Mouse (Mus musculus): ENCODE data around the gene Ankrd13d. TPM values are rescaled to one million over a fixed set of nuclear protein-coding genes. Genes with fewer than 3 reads are reported as not detected.

Ankrd13d gene
- total and polyA plus RNA-seq, 2 experiments from 2014 or later: 79.1 to 106 TPM

- no peaks in the 10 kb centered on the region for H3K27me3 ChIP-seq (ENCODE audit: insufficient read depth, low read length)
- no peak overlapping the region for H3K4me2 ChIP-seq (ENCODE audit: low read depth, low read length, poor library complexity, severe bottlenecking)
- no peaks in the 10 kb centered on the region for H3K9me3 ChIP-seq (ENCODE audit: low read length)
- peak; percentile 62 for TF ChIP-seq CTCF (IDR thresholded peaks at IDR 0.05)
- ATAC-seq (ENCODE audit: low FRiP score) (no peak), DNase-seq (ENCODE audit: low spot score) (peak; percentile 17)
- H3K9ac ChIP-seq (replicated peaks; ENCODE audit: low read length, poor library complexity, severe bottlenecking): no peak overlapping the region
- H3K4me3 ChIP-seq (ENCODE audit: low read depth, low read length): no peak overlapping the region
- WGBS: 62% methylated on average over 1 of the region's 1 CpGs
- no peaks in the 10 kb centered on the region for H3K4me1 ChIP-seq (ENCODE audit: insufficient read depth, low read length)
- H3K27ac ChIP-seq (ENCODE audit: low read depth, low read length): no peak overlapping the region
- H3K36me3 ChIP-seq (ENCODE audit: insufficient read depth, low read length): no peaks in the 10 kb centered on the region
Measured at GRCm38 (mm10) chr19:4247010-4247409, 35.9 kb downstream of the Ankrd13d start.

- WGBS: 79% methylated on average over 6 of the region's 6 CpGs
- no peak for DNase-seq (ENCODE audit: low spot score)
- H3K9me3 ChIP-seq (ENCODE audit: low read length): no peaks in the 10 kb centered on the region
Measured at GRCm38 (mm10) chr19:4244775-4245174, 38.2 kb downstream of the Ankrd13d start.

DNA sequence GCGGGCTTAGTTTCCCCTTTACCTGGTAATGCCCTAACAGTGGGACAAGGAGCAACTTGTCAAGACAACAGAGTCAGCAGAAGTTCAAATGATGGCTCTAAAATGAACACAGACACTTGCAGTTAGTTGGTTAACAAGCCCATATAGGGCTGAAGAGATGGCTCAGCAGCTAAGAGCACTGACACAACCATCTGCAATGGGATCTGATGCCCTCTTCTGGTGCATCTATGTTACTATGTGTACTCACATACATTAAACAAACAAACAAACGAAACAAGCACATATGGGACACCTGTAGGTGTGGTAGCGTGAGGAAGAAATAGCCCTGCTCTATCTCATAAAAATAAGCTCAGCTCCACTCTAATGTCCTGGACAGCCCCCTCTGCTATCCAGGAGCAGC lies 40.5 kb downstream of the Ankrd13d start:
- H3K27ac ChIP-seq (ENCODE audit: low read depth, low read length): no peak overlapping the region
- WGBS: 70% methylated on average over 3 of the region's 3 CpGs
- ATAC-seq (ENCODE audit: low FRiP score) (no peak), DNase-seq (ENCODE audit: low spot score) (no peak)
- no peaks in the 10 kb centered on the region for H3K36me3 ChIP-seq (ENCODE audit: insufficient read depth, low read length)
- H3K4me2 ChIP-seq (ENCODE audit: low read depth, low read length, poor library complexity, severe bottlenecking): no peak overlapping the region
- H3K4me3 ChIP-seq (ENCODE audit: low read depth, low read length): no peak overlapping the region
- peak; percentile 30; the same call in 1 of the 2 replicates for TF ChIP-seq CTCF (IDR thresholded peaks at IDR 0.05)
- H3K27me3 ChIP-seq (ENCODE audit: insufficient read depth, low read length): no peaks in the 10 kb centered on the region
- H3K9ac ChIP-seq (replicated peaks; ENCODE audit: low read length, poor library complexity, severe bottlenecking): no peak overlapping the region
- H3K9me3 ChIP-seq (ENCODE audit: low read length): no peaks in the 10 kb centered on the region
- no peaks in the 10 kb centered on the region for H3K4me1 ChIP-seq (ENCODE audit: insufficient read depth, low read length)

More at GRCm38 (mm10) chr19:4244775-4245174, 38.2 kb downstream of the Ankrd13d start:
- no peaks in the 10 kb centered on the region for H3K27me3 ChIP-seq (ENCODE audit: insufficient read depth, low read length)
- H3K4me1 ChIP-seq (ENCODE audit: insufficient read depth, low read length): no peaks in the 10 kb centered on the region
- no peak overlapping the region for H3K9ac ChIP-seq (replicated peaks; ENCODE audit: low read length, poor library complexity, severe bottlenecking)
- H3K4me2 ChIP-seq (ENCODE audit: low read depth, low read length, poor library complexity, severe bottlenecking): no peak overlapping the region
- no peaks in the 10 kb centered on the region for H3K36me3 ChIP-seq (ENCODE audit: insufficient read depth, low read length)
- H3K27ac ChIP-seq (ENCODE audit: low read depth, low read length): no peak overlapping the region
- no peak for ATAC-seq (ENCODE audit: low FRiP score)
- TF ChIP-seq CTCF (IDR thresholded peaks at IDR 0.05): no peak
- H3K4me3 ChIP-seq (ENCODE audit: low read depth, low read length): no peak overlapping the region

- TF ChIP-seq CTCF (IDR thresholded peaks at IDR 0.05): no peak
- ATAC-seq (ENCODE audit: low FRiP score): no peak
- DNase-seq (ENCODE audit: low spot score): no peak
- Histone ChIP-seq H3K9ac (replicated peaks; ENCODE audit: low read length, poor library complexity, severe bottlenecking) (no peak overlapping the region), H3K4me2 (ENCODE audit: low read depth, low read length, poor library complexity, severe bottlenecking) (no peak overlapping the region), H3K27ac (ENCODE audit: low read depth, low read length) (no peak overlapping the region), H3K27me3 (ENCODE audit: insufficient read depth, low read length) (no peaks in the 10 kb centered on the region), H3K9me3 (ENCODE audit: low read length) (no peaks in the 10 kb centered on the region), H3K36me3 (ENCODE audit: insufficient read depth, low read length) (no peaks in the 10 kb centered on the region), H3K4me3 (ENCODE audit: low read depth, low read length) (no peak overlapping the region), H3K4me1 (ENCODE audit: insufficient read depth, low read length) (no peaks in the 10 kb centered on the region)
- WGBS: 79% methylated on average over 8 of the region's 8 CpGs
Measured at GRCm38 (mm10) chr19:4240247-4240668, 42.7 kb downstream of the Ankrd13d start.

GRCm38 (mm10) chr19:4234548-4234947 lies 48.4 kb downstream of the Ankrd13d start:
- WGBS: 85% methylated on average over 4 of the region's 4 CpGs
- Histone ChIP-seq H3K36me3 (ENCODE audit: insufficient read depth, low read length) (no peaks in the 10 kb centered on the region), H3K4me2 (ENCODE audit: low read depth, low read length, poor library complexity, severe bottlenecking) (no peak overlapping the region), H3K4me3 (ENCODE audit: low read depth, low read length) (no peak overlapping the region), H3K9me3 (ENCODE audit: low read length) (no peaks in the 10 kb centered on the region), H3K27ac (ENCODE audit: low read depth, low read length) (no peak overlapping the region), H3K4me1 (ENCODE audit: insufficient read depth, low read length) (peaks cover 4% of the 10 kb centered on the region; the same call in 1 of the 2 replicates), H3K27me3 (ENCODE audit: insufficient read depth, low read length) (0 out of 2 replicates have a peak, but pooled peaks cover 3% of the 10 kb centered on the region), H3K9ac (replicated peaks; ENCODE audit: low read length, poor library complexity, severe bottlenecking) (no peak overlapping the region)
- no peak for TF ChIP-seq CTCF (IDR thresholded peaks at IDR 0.05)
- no peak for ATAC-seq (ENCODE audit: low FRiP score)
- DNase-seq (ENCODE audit: low spot score): no peak

- H3K9ac ChIP-seq (replicated peaks; ENCODE audit: low read length, poor library complexity, severe bottlenecking): 0 out of 2 replicates have a peak overlapping the region, but pooled peaks have one; percentile 24
- H3K27me3 ChIP-seq (ENCODE audit: insufficient read depth, low read length): peaks cover 3% of the 10 kb centered on the region; the same call in 1 of the 2 replicates
- no peak for TF ChIP-seq CTCF (IDR thresholded peaks at IDR 0.05)
- H3K27ac ChIP-seq (ENCODE audit: low read depth, low read length): no peak overlapping the region
- WGBS: 81% methylated on average over 7 of the region's 7 CpGs
- H3K4me1 ChIP-seq (ENCODE audit: insufficient read depth, low read length): peaks cover 4% of the 10 kb centered on the region; the same call in 1 of the 2 replicates
- no peaks in the 10 kb centered on the region for H3K36me3 ChIP-seq (ENCODE audit: insufficient read depth, low read length)
- no peak for ATAC-seq (ENCODE audit: low FRiP score)
- peak overlapping the region; percentile 76 for H3K4me2 ChIP-seq (ENCODE audit: low read depth, low read length, poor library complexity, severe bottlenecking)
- DNase-seq (ENCODE audit: low spot score): no peak
- 0 out of 2 replicates have a peak overlapping the region, but pooled peaks have one; percentile 47 for H3K4me3 ChIP-seq (ENCODE audit: low read depth, low read length)
- no peaks in the 10 kb centered on the region for H3K9me3 ChIP-seq (ENCODE audit: low read length)
Measured at GRCm38 (mm10) chr19:4232651-4233050, 50.3 kb downstream of the Ankrd13d start.

Data from midbrain, postnatal 0 days (tissue).